Mouse (Mus musculus) CH12.LX (cell line): ENCODE data around the gene Ppard.

Source experiments
- POLR2A ChIP-seq: IDR thresholded peaks from 2 replicates; pipeline ENCODE4 v1.6.1; 2011; ENCODE audit warnings: low read depth, mild to moderate bottlenecking, improper control_type of control experiment, low read length
- TCF12 ChIP-seq: IDR thresholded peaks from 2 replicates; pipeline ENCODE4 v1.6.1; 2014; ENCODE audit warnings: low read depth, mild to moderate bottlenecking, inconsistent platforms, low read length, improper control_type of control experiment
- ZC3H11A ChIP-seq: IDR thresholded peaks from 2 replicates; pipeline ENCODE4 v1.6.1; 2012; ENCODE audit warnings: low read depth, mild to moderate bottlenecking, inconsistent platforms, low read length, improper control_type of control experiment

- TF ChIP-seq TCF12 (no peak), POLR2A (no peak), ZC3H11A (no peak)
Measured at GRCm38 (mm10) chr17:28274739-28275138, 42.2 kb downstream of the Ppard start.
